Mouse (Mus musculus): ENCODE results near the gene Slc38a4.

Slc38a4 gene

DNA sequence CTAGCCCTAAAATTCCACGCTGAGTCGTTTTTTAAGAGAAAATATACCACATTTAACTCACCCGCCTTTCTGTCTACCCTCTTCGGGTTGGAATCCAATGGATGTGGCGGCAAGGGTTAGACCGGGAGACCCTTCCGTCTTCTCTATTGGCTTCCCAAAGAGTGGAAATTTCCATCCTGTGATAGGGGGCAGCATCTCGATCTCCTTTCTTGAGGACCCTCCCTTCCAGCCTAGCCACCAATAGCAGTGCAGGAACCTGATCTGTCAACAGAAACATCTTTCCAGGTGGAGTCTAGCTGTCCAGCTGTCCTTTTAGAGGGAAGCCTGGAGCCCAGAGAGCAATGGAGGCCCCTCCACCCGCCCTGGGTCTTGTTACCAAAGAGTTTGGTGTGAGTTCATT, at the start of gene Slc38a4:
TSS of gene Slc38a4 (minus strand) at position 163 of the 400 bp plus-strand sequence.
- DNase-seq, result no peak

DNA sequence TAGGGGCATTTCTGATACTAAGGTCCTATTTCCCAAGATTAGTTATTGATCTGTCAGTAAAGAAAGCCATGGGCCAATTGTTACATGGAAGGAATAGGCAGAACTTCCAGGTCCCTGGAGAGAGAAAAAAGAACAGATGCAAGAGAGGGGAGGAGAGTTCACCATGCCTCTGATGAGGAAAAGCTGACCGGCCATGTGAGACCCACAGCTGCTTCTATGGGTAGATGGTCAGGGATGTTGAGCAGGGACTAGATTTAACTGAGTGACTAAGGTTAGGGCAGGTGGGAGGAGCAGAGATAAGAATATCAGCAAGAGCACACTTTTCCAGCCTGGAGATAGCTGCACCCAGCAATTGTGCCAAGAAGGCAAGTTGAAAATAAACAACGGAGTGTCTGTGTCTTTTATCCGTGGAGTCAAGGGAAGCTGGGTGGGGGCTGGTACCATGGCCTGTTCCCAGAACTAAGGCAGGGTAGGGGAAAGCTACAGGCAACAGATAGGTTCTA, 49.2 kb upstream of the Slc38a4 start:
- no peak for DNase-seq

DNA sequence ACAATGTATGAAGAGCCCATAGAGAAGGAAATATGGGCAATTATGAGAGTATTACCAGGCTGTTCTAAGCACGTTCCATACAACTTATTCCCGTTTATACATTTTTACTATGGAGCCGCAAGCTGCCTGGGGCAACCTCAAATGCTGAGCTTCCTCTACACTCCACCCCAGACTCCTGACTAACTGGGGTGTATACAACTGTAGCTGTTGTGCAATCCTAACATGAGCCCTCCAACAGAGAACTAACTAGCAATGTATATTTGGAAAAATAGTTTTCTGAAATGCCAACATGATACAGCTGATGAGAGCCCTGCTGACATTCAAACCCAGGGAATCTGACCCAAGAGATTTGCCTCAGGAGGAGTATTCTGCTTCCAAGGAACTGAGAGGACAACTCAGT, 48.3 kb upstream of the Slc38a4 start:
- DNase-seq, result no peak

DNA sequence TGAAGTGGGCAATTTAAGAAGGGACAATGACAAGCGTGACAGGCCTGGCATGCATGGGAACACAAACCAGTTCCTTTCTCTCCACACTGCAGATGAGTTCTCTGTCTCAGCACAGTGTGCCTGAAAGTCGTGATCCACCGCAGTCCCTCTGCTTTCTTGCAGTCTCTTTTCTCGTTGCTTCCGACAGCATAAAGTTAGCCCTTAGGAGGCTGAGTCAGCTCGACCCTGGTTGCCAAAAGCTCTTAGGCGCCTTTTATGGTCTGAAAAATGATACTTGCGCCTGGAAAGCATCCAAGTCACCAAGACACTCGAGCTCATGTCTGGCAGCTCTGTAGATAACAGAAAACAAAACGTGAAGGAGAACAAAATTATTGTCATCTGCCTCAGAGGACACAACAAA, 47.1 kb upstream of the Slc38a4 start:
- no peak for DNase-seq

DNA sequence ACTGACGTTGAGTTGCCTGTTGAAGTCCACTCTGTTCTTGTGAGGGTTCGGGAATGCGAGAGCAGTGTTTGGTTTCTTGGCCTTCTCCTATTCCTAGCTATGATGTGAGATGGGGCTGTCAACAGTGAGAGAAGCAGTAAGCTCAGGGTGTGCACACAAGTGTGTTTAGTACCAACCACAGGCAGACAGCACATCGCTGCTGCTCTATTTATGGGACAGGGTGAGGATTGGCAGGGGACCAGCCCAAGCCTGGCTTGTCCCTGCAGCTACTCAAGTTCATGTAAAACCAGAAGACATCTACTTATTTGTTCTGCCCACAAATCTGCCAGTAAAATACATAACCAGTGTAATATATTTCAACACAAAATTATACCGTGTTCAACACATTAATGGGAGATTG, 46.4 kb upstream of the Slc38a4 start:
- DNase-seq, result no peak

DNA sequence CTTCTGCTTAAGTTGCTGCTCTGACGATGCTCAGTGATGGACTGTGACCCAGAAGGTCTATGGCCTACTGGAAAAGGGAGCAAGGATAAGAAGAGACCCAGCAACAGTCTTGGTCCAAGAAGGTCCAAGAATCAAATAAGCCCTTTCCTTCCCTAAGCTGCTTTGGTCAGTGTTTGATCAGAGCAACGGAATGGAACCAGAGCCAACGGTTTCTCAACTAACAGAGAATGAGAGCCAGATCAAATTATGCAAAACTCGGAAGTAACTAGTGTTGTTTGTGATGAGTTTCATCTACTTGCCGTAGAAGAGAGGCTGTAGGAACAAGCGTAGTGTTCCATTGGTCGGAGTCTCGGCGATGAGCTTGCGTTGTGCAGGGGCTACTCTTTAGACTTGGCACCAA, 43.3 kb upstream of the Slc38a4 start:
- no peak for DNase-seq

DNA sequence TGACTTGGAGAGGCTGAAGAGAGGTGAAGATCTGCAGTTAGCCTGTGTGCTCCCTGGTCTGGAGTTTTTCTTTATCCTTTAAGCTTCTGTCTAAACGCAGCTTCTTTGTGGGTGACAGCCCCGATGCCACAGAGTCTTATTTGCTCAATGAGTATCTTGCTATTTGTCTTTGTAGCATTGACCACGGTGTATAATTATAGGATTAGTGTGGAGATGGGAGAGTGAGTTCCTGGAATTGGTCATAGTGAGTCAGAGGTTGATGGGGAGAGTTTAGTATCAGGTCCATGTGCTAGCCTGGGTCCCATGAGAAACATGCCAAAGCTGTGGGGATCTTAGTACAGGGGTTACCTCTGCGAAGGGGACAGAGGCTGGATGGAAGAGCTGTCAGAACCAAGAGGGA, 41.8 kb upstream of the Slc38a4 start:
- no peak for DNase-seq

DNA sequence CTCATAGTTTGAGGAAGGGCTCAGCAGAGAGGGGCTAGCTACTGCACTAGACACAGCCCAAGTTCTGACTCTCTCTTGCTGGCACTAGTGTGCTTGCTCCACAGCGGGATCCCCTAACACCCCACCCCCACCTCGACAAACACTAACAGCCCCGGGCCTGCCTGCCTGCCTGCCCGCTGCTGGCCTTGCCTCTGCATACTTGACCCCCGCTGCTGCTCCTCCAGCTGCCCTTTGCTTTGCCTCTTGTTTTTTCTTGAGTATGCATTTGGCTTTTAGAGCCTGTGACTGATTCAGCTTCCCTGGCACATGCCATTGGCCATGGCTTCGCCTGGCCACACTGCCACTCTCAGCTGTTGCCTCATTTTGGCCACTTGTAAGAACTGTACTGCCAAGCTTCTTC, 33.8 kb upstream of the Slc38a4 start:
- DNase-seq, result peak; percentile 3

DNA sequence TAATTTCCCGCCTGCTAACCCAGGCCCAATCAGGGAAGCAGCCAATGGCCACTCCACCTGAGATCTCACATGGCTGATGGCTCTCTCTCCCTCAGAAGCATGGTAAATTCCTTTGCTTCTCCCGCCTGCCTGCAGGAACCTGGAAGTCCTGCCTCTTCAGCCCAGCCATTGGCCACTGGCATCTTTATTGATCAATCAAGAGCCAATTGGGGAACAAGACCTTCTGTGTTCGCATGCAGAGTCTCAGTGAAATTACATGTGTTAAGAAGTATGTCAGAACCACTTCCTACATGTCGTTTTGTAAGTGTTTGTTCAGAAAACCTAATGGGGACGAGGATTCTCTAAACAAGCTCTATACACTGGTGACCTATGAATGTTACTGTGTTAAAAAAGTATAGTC, 30.1 kb upstream of the Slc38a4 start:
- DNase-seq, result no peak

DNA sequence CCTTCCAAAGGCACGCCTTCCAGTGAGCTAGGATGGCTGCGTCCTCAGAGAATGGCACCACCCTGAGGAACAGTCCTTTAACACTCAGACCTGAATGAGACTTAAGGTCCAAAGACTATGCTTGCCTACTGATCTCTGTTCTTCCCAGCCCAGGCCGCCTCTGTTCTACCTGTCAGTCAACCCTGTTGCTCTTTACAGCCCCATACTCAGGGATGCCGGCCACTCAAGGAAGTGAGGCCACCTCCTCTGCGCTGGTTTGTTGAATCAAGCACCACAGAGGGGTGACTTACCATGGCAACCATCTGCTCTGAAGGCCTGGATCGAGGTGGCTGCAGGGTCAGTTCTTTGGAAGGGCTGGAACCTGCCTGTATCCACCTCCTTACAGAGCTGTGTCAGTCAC, 21.9 kb upstream of the Slc38a4 start:
- DNase-seq, result no peak

DNA sequence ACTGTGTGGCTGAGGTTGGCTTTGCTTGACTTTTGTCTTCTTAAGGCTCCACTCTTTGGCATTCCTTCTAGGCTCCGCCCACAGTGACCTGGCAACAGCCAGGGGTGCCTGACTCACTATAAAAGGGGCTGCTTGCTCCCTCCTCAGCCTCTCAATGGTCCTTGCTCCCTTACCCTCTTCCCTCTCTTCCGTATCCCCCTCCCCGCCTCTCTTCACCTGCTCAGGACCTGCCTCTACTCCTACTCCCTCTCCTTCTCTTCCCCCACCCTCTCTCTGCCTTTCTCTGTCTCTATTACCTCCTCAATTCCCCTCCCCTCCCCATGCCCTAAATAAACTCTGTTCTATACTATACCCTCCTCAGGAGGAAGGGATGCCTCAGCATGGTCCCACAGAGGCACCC, 20.3 kb upstream of the Slc38a4 start:
- no peak for DNase-seq

DNA sequence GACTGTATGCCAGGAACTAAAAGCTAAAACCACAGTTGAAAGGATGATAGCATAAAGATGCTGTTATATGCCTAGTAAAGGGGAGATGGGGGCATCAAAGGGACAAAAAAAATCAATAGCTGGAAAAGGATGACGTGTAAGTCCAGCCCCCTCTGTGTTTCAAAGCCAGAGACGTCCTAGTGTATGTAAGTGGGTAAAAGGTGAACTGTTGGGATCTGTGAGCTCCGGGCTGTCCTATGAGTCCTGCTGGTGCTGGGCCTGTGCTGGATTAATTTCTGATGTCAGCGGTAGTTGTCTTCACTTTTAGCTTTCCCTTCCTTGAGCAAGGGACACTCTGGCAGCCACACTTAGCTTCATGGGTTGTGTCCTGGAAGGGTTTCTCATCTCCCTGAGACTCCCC, 19.5 kb upstream of the Slc38a4 start:
- no peak for DNase-seq

DNA sequence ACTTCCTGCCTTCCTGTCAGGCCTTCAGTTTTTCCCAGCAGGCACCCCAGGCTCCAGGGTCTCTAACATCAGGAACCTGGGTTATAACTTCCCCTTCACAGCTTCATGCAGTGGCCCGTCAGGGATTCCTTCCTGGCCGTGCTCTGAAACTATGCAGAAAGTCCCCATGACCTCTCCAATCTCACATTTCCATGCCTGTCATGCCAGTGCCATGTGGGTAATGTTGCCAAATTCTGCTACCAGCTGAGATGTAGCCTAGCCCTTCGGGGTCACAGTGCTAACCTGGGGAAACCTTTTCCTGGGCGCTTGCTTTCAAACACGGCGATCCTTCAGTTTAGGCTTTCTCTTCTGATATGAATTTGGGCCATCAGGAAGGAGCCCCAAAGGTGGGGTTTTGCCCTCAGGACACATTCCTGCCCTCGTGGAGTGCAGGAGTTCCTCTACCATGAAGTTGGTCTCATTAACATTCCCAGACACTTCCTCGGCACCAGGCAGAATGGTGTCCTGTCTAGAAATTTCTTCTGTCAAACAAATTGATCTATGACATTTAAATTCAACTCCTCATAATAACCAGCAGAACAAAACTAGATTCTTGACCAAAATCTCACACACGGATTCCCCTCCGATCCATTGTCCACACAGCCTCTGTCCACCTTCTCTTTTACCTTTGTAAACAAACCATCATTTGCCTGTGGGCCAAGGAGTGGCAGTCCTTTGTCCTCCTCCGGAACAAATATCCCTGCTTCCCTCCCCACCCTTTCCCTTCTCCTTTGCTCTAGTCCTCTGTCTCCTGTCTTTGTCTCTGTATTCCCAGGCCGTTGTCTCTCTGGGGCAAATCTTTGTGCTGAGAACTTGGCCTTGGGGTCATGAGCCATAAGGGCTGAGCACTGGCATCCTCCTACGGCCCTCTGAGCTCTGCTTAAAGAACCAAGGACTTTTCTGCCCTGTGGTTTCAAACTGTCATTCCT, 17.4 kb upstream of the Slc38a4 start:
- no peak for DNase-seq

DNA sequence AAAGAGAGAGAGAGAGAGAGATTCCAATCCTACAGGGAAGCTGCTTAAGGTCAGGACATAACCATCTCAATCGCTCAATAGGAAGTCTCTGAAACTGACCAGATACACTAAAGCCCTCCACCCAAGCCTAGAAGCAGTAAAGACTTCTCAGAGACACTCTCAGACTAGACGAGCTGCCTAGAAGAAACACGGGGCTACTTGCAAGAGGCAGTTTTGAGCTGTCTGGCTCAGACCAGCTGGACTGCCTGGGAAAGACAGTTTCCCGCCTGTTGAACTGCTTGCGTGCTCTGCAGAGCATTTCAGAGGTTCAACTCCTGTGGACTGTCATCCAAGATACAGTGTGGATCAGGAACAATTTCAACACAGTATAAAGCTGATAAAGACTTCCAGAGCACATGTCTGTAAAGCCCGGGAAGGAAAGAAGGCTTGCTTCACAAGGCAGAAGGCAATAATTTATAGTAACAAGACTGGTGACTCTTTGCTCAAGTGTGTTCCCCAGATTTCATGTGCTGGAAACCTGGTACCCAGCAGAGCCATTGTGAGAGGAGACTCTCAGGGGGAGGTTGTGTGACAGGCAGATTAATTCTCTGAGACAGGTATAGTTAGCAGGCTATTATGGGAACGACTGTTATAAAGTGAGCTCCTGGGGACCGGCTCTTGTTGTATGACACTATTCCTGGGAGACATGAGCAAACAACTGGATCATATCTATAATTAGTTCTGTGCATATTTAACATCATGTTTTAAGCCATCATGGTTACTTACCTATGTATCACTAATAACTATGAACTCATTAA, 11.8 kb upstream of the Slc38a4 start:
- no peak for DNase-seq

DNA sequence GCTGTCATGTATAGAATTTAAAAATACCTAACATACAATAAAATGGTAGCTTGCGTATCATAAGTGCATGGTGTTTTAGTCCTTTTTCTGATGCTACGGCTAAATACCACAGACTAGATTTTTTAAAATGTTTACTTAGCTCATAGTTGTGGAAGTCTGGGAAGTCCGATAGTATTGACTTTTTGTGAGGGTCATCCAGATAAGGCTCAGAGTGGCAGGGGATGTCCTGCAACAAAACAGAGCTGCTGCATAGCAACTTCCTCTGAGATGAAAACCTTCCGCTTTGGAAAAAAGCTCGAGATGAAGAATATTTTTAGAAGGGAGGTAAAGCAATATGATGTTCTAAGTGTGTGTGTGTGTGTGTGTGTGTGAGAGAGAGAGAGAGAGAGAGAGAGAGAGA, 11.2 kb upstream of the Slc38a4 start:
- DNase-seq, result no peak

DNA sequence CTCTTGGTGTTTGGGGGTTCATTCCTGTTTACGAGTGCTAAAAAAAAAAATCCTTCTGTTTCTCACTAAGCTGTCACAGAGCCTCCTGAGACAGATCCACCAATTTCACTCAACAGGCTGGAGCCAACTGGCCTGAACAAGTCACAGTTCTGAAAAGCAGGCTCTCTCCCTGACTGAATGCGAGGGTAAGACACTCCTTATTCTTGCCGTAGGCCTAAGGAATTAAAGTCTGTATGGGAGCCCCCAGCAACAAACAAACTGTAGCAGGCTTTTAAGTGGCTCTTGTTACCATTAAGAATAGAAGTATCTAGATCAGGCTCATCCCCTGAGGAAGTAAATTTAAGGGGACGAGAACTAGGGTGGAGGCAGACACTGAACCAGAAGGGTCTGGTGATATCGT, 7.5 kb upstream of the Slc38a4 start:
- no peak for DNase-seq

DNA sequence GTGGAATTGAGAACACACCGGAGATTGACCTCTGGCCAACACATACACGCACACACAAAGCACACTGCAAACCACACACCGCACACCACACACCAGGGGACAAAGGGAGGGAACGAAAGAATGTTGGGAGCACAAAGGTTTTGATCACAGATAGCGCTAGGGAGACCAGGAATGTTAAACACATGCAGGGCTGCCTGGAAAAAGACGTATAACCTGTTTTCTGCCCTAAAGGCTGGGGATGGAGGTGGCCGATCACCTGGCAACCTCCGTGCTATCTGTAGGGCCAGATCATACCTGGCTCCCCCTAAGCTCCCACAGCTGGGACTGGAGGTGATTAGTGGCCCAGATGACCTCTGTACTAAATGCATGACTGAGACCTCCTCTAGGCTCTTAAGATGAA, 5.2 kb upstream of the Slc38a4 start:
- DNase-seq, result no peak

DNA sequence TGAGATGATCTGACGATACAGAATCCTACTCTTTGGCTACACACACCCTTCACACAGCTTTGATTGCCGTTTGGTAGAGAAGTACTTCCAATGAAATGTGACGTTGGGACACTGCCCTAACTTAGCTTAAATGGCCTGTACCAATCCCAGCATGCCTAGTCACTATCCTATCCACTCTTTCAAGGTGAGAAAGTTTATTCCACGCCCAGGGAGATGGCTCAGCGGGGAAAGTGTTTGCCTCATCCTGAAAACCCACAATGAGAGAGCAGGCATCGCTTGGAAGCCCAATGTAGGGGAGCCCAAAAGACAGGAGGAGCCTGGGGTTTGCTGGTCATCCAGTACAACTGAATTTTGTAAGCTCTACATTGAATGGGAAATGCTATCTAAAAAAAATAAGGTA, 4.8 kb upstream of the Slc38a4 start:
- no peak for DNase-seq

DNA sequence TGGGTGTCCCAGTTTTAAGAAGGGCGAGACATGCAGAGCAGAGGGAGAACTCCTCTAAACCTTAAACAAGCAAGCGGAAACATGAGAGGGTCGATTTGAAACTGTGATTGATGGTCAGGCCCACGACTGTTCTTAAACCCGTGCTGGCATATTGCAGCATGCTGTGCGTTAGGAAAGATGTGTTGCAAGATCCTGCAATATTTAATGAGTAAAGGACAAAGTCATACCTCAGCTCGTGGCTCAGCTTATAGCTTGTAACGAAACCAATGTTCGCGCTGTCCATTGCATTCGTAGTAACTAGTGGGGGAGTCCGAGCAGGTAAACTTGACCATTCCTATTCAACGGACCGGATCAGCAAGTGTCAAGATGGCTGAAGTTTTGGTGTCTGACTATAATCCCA, 4.3 kb upstream of the Slc38a4 start:
- no peak for DNase-seq

DNA sequence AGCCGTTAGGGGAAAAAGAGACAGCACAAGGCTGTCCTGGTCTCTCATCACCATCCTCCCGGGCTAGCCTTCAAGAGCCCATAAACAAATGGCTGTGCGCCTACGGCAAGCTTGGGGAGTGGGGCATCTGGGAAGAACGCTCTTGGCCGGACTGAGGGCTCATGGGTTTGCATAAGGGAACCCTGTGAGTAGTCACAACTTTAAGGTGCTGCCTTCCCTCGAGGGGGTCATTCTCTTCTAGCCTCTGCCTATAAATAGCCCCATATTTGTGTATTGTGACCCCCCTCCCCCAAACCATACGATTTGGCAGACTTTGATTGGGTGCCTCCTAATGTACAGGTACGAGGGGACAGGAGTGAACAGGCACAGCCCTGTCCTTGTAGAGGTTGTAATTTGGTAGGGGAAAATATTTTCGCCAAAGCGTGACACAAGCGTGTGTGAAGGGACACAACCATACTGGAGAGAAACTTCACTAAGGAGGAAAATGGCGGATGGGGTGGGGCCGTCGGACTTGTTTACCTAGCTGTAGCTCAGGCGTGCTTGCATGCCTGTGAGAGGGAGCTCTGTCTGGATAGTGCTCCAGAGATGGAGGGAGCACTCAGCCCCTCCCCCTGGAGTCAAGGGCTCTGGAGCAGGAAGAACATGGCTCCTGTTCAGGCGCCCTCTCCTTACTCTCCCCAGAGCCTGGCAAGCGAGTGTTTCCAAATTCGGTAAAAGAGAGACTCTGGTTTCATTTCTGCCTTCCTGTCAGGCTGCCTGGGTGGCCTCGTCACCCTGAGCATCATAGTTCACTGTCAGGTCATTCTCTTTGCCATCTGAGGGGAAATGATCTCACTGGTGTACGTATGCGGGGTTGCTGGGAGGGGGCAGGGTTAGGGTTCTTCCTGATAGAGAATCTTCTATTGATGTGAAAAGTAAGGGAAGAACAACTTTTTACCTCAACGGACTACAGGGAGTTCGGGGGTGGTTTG, 3.6 kb upstream of the Slc38a4 start:
- DNase-seq, result no peak

DNA sequence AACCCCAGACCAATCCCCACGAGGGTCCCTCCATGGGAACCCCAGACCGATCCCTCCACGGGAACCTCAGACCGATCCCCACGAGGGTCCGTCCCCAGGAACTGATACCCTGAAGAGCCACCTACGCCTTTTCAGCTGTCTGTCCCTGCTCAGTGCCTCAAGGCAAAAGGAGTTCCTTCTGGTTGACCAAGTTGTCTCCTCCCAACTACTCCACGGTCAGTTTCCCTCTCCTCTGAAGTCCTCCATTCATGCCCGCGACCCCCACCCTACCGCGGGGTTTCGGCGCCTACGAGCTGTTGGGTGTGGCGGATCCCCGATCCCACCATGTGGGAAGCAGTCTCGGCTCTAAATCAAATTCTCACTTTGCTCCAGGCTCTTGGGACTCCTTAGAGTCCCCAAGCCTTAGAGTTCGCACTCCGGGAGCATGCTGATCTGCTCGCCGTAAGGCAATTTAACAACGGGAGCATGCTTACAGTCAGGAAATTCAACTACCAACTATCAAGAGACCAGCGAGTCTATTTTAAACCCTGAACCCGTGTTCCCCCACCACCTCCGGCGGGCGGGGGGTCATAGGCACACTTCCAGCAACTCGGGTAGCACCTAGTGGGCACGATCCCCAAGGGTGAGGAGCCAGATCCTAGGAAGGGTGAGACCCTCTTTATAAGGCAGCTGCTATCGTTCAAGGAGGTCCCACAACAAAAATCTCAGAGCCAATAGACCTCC, 828 bp downstream of the Slc38a4 start:
- DNase-seq, result no peak

DNA sequence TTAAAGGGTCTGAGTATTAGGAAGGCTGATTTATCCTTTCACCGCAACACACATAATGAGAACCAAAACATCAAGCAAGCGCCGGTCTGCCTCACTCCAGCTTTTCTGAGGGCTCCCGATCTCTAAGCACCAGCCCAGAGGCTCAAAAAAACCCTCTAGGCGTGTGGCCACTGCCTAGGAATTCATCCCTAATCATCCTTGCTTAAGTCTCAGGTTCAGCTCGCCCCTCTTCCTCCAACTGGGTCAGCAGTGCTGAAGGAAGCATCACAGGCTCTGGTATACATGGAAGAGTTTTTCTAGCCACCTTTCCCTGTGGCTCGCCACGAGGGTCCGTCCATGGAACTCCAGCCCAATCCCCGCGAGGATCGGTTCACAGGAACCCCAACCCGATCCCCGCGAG, 1.6 kb downstream of the Slc38a4 start:
- DNase-seq, result no peak

All from kidney, adult 11 months (tissue).